Mouse (Mus musculus) thymus, adult 18-20 months (tissue): ENCODE measurements around the gene Bmper.

Experiments
- DNase-seq, 2 experiments: peaks; one replicate each; pipeline ENCODE4 v3.0.0; 2022; ENCODE audit warnings: mixed read lengths in 2 of 2

Bmper gene

GRCm38 (mm10) chr9:23222841-23223548, at the start of gene Bmper:
Gene Bmper, plus strand, starts transcription at chr9:23223076.
- DNase-seq, result no peak

- no peak for DNase-seq
Measured at GRCm38 (mm10) chr9:23177476-23177875, 45.4 kb upstream of the Bmper start.

DNA sequence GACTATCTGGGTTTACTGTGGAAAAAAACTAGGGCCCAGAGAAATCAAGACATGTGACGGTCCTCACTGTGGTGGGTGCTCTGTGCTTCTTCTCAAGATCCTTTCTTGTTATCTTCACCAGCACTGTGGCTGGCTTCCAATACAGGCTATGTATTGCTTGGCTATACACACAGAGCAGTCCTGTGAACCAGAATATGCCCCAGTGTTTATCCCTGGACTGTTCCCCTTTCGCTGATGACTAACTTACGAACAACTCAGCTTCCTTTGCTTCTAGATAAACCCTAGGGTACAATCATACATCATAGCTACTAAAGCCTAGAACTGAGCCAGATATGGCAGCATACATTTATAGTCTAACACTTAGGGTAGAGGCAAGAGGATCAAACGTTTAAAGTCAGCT, 35.7 kb upstream of the Bmper start:
- DNase-seq, result no peak

- DNase-seq, result no peak
Measured at GRCm38 (mm10) chr9:23188136-23188535, 34.7 kb upstream of the Bmper start.

DNA sequence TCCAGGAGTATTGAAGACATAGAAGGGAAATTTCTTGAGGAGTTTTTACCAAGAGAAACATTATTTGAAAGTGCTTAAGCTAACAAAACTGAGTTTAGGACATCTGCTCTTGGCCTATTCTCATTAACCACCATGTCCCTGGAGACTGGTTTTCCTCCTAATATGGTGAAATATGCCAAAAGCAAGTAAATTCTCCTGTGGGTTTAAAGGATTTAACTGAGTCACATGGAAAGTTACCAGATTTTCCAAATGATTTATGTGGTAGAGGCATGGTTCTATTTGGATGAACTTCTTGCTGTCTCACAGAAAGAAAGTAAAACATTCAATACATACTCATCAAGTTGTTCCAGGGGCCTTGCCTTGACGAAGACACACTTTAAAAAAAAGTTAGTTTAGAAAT, 31.9 kb upstream of the Bmper start:
- DNase-seq, result no peak

DNA sequence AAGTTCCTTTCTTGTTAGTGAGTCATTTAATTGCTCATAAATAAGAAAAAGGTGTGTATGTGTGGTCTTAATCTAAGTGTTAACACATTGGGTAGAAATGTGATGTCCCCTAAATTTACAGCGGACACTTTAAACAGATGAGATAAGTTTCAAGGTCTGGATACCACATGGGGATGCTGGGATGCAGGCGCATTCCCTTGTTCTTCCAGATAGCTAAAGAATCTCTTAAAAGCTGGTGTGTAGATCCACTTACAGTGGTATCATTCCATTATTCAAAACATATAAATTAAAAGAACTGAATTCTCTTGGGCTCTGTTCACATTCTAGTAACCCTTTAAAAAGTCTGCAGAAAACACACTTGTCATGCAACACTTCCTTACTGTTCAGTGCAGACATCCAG, 31.4 kb upstream of the Bmper start:
- DNase-seq, result no peak

DNA sequence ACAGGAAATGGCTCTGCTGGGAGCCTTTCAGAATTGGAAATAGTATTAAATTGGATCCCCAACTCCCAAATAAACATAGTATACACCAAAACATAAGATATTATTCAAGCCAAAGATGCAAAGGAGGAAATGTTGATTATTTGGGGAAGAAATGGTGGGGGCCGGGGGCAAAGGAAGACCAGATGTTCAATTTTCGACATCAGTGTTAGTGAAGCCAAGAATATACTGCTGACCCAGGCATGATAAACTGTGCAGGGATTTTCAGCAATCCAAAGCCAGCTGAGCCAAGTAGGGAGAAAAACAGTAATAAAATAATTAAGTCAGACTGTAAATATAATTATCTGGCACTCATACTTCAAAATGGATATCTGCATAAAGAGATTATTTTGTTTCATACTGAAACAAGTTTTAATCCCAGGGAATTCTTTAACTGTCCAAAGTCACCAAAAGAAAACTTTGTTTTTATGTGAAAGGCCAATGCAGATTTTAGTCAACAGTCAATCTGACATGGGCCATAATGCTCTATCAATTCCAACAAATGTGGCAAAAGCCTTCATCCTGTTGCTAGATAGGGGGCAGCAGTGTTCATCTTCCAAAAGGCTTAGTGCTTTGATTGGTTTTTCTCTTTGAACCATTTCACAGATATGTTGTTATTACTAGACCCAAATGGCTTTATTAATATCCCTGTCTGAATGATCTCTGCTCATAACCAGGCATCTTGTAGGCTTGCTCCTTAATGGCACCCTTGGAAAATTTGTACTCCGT, 30.1 kb upstream of the Bmper start:
- DNase-seq, result no peak

DNA sequence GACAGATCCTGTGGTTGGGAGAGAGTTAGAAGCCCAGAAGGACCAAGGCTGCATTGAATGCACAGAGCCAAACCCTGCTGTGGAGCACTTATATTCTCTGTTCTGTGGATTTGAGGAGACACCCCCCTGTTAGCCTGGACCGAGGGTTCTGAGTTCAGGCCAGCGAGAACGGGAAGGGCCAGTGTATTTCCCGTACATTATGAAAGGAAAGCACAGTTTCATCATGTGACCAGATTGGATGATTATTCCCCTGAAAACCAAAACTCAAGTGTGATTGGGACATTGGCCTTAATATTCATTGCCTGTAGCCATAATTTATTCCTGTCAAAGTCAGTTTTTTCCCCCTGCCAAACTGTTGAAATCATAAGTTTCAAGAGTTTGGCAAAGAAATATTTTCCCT, 23.9 kb upstream of the Bmper start:
- DNase-seq, result no peak

DNA sequence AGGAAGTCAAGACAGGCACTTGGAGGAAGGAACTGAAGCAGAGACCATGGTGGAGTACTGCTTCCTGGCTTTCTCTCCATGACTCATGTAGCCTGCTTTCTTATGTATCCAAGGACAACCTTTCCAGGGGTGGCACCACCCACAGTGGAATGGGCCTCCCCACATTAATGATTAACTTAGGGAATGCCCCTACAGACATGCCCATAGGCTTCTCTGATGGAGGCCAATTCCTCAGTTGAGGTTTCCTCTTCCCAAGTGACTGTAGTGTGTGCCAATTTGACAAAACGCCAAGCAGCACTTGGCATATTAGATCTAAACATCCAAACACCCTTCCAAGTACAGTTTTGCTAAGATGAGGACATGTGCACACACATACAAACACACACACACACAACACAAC, 23.0 kb upstream of the Bmper start:
- DNase-seq, result no peak

DNA sequence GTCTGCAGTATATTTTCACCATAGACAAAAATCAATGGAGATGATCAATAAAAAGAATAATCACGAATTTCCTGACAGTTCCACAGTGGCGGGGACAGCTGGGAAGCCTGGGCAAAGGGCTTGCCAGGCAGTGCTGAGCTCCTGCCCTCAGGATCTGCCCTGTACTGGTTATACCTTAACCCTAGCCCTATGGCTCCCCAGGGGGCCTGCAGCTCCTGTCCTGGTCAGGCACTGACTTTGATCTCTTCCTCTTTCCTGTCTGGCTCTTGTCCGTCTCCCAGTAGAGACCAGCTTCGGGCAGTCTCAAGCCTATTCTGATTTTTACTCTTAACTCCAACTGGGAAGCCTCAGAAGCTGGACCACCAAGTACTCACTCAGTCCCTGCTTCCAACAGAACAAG, 22.0 kb upstream of the Bmper start:
- DNase-seq, result no peak

DNA sequence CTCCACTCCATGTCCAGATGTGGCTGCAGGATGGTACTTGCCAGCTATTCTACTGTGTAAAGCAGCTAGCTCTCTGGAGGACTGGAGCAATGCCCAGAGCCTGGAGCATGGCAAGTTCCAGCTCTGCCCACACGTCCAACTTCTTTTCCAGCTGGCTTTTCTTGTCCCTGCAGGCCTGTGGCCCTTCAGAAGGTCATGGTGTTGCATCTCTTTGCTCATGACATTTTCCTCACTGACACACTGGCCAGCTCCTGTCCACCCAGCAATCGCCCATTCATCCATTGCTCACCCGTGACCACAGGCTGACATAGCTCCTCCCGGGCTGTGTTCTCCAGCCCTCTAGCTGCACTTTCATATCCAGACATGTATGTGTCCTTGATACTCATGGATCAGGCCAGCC, 20.4 kb upstream of the Bmper start:
- no peak for DNase-seq

DNA sequence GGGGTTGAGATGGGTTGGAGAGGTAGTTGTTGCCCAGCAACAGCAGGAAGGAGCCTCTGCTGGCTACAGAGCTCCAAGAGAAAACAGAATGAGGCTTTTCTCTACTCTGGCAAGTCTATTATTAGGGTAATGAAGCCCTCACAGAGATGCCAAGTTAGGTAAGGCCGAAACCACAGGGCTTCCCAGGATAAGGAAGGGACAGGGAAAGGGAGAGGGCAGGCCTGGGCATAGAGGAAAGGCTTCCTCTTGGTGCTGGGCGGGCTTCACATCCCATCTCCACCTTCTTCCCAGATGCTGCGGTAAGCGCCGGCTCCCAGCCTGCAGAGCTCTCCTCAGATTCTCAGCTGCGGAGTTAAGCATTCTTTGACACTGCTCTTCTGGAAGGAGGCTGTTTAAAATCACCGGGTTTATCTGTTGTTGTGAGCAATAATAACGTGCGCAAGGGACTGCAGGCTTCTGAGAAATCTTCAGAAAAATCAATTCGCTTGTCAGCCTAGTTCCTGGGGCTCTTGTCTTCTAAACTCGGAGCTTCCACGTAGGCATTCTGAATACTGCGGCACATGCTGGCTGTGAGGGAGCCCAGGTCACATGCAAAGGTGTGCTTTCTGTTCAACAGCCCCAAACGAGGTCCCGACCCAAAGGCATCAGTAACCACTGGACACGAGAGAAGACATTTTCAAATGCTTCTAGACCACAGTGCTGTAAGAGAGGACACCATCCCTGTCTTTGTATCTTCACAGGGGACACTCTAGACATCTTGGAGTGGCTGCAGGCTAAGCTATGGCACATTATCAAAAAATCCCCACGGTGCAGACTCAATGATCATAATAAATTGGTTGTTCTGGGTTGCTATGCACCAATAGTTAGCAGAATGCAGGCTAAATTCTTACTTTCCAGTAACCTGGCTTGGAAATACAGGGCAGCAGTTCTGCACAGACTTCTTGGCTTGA, 18.3 kb upstream of the Bmper start:
- no peak for DNase-seq

DNA sequence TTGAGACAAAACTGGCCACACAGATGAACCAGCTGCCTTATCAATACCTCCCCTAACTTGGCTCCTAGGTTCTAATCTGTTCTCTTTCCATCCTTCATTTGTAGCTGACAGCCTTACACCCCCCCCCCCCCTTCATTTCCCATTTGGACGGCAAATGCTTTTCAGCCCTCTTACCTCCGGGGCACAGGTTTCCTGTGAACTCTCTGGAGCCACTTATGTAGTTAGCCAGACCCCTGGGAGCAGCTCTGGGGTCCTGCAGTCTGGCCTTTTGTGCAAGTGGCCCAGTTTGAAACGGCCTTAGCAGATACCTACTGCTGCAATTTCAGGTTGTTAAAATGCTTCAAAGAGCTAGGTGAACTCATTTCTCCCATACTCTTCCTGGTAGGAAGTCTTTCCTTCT, 17.6 kb upstream of the Bmper start:
- DNase-seq, result no peak

- DNase-seq, result no peak
Measured at GRCm38 (mm10) chr9:23205757-23206156, 17.1 kb upstream of the Bmper start.

DNA sequence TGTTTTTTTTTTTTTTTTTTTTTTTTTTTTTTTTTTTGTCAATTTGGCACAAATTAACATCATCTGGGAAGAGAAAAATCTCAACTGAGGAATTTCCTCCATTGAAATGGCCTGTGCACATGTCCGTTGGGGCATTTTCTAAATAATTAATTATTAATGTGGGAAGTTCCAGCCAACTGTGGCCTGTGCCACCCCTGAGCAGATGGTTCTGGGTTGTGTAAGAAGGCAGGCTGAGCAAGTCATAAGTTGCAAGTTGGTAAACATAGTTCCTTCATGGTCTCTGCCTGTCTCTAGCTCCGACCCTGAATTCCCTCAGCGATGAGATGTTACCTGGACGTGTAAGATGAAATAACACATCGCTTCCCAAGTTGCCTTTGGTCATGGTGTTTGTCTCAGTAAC, 16.7 kb upstream of the Bmper start:
- no peak for DNase-seq

DNA sequence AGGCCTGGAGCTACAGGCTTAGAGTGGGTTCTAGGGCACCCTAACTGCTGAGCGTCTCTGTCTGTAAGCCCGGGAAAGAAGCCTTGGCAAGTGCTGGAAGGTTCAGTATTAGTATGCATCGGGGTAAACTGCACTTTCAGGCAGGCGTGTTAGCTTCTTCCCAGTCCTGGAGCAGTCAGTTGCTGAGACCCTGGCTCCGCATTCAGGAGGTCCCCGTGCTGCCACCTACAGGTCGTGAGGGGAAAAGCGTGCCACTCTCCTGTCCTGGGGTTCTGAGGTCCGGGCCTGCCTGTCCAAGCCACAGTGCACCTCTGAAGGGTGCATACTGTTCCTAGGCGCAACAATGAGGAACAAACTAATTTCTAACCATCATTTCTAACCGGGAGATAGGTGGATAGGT, 10.6 kb upstream of the Bmper start:
- peak in 1 of 2 experiments; percentile 8 for DNase-seq

DNA sequence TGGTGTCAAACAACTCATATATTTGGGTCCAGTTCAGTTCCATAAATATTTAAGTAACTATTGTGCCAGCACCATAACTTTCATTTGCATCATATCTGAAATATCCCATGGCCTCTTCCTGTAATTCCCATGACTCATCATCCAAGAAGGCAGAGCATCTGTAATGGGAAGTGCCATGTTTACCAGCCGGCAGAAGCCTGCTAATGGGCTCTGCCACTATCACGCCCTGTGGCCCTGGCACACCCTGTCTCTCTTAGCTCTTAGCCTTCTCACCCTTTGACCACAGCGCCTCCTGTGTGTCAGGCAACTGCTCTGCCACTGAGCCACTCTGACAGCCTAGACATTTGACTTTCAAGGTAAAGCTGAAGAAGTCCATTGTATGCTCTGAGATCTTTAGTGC, 3.1 kb upstream of the Bmper start:
- DNase-seq, result no peak

GRCm38 (mm10) chr9:23221976-23222375, 900 bp upstream of the Bmper start:
- DNase-seq, result no peak

- no peak for DNase-seq
Measured at GRCm38 (mm10) chr9:23222492-23222840, 410 bp upstream of the Bmper start.

DNA sequence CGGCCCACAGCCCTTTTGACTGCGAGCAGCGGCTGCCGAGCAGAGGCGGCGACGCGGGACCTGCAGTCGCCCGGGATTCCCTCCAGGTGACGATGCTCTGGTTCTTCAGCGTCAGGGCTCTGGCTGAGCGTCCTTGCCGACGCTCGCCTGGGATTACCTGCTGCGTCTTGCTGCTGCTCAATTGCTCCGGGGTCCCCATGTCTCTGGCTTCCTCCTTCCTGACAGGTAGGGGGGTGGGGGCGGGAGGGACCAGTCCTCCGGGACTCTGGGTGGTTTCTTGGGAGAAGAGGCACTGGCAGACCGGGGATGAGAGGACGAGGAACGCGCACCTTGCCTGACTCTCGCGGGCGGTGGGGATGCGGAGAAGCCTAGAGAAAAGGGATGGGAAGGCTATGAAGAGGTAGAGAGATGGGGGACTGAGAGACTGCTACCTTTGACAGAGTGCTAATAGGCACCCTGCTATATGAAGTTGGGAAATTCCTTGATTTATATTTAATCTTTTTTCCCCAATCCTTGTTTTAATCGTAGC, 737 bp downstream of the Bmper start:
- no peak for DNase-seq

GRCm38 (mm10) chr9:23233464-23234121, 10.7 kb downstream of the Bmper start:
- DNase-seq, result no peak

GRCm38 (mm10) chr9:23235368-23236002, 12.6 kb downstream of the Bmper start:
- no peak for DNase-seq
